Mouse (Mus musculus) ES-Bruce4 (cell line): Measurements from ENCODE around the gene Plekhm3.

ENCODE experiments used
- CTCF ChIP-seq: IDR thresholded peaks from one replicate; pipeline ENCODE4 v1.8.1; 2011; ENCODE audit warnings: low read depth, low read length
- EP300 ChIP-seq: IDR thresholded peaks from 2 replicates; pipeline ENCODE4 v1.6.1; 2011; ENCODE audit warnings: low read depth, low read length; ENCODE audit not compliant: insufficient read depth
- POLR2A ChIP-seq: IDR thresholded peaks from one replicate; pipeline ENCODE4 v1.8.1; 2011; ENCODE audit warnings: low read length; ENCODE audit not compliant: insufficient read depth

GRCm38 (mm10) chr1:64844978-64845377, 111.6 kb downstream of the Plekhm3 start:
- TF ChIP-seq CTCF (no peak), POLR2A (no peak), EP300 (no peak)
